Mouse (Mus musculus) brain, embryonic 14.5 days (tissue): Measurements from ENCODE around the gene Emid1.

Experiments
- CTCF ChIP-seq: fragments of 200-500 bp; IDR thresholded peaks from 2 replicates; pipeline ENCODE4 v1.5.1; 2012; ENCODE audit warnings: inconsistent platforms, mild to moderate bottlenecking, moderate library complexity, borderline replicate concordance; ENCODE audit not compliant: insufficient read depth, insufficient read length; ENCODE audit errors: extremely low read depth
- POLR2A ChIP-seq: fragments of 200-500 bp; IDR thresholded peaks from 2 replicates; pipeline ENCODE4 v1.6.1; 2012; ENCODE audit warnings: mild to moderate bottlenecking, inconsistent platforms, borderline replicate concordance; ENCODE audit not compliant: poor library complexity, insufficient read depth, insufficient read length, severe bottlenecking; ENCODE audit errors: extremely low read depth

- TF ChIP-seq CTCF (no peak), POLR2A (no peak)
Measured at GRCm38 (mm10) chr11:5103986-5104509, 48.0 kb downstream of the Emid1 start.
